Mouse (Mus musculus) CH12.LX (cell line): Measurements from ENCODE around the gene Pbx3. TPM values are rescaled to one million over a fixed set of nuclear protein-coding genes. Genes with fewer than 3 reads are reported as not detected.

Experiments used
- DNase-seq: peaks from one replicate; pipeline ENCODE4 v3.0.0-alpha.2; 2013; ENCODE audit errors: extremely low read depth
- H3K27ac ChIP-seq: 2 replicates; pipeline ENCODE4 v1.5.1; 2012; ENCODE audit warnings: low read depth, mild to moderate bottlenecking, control low read depth, moderate library complexity; ENCODE audit not compliant: insufficient read depth
- H3K27me3 ChIP-seq: replicated peaks from 2 replicates; pipeline ENCODE3; 2012; ENCODE audit warnings: inconsistent platforms
- H3K36me3 ChIP-seq, 2 experiments: replicated peaks in 1 of 2; 2 replicates each; pipeline versions ENCODE3 to v1.6.1; 2012; ENCODE audit warnings: inconsistent platforms in 1 of 2, low read length in 1 of 2, mild to moderate bottlenecking in 1 of 2, mixed read lengths in 1 of 2, moderate library complexity in 1 of 2; ENCODE audit not compliant: control insufficient read depth in 1 of 2, insufficient read depth in 1 of 2
- H3K4me1 ChIP-seq, 2 experiments: 2 replicates each; pipeline ENCODE4 v1.6.1; 2012; ENCODE audit warnings: inconsistent platforms in 1 of 2, moderate library complexity in 1 of 2; ENCODE audit not compliant: insufficient read depth in 2 of 2, control insufficient read depth in 1 of 2
- H3K4me2 ChIP-seq: 2 replicates; pipeline ENCODE4 v1.6.1; 2012; ENCODE audit warnings: low read depth, mild to moderate bottlenecking, control low read depth; ENCODE audit not compliant: poor library complexity, insufficient read depth, severe bottlenecking
- H3K4me3 ChIP-seq, 3 experiments: fragments of 150-350 bp in 1 of 3; sonication (generic) in 1 of 3; replicated peaks in 1 of 3; 2 replicates each; pipeline versions ENCODE3 to v1.5.1; 2011 to 2012; ENCODE audit warnings: low read depth in 2 of 3, low read length in 2 of 3, mild to moderate bottlenecking in 2 of 3, moderate library complexity in 2 of 3, control low read depth in 1 of 3, improper control_type of control experiment in 1 of 3, inconsistent platforms in 1 of 3, mixed read lengths in 1 of 3; ENCODE audit not compliant: poor library complexity in 1 of 3
- H3K79me2 ChIP-seq: replicated peaks from 2 replicates; pipeline ENCODE4 v1.6.1; 2012; ENCODE audit warnings: mild to moderate bottlenecking, moderate library complexity; ENCODE audit not compliant: control insufficient read depth, poor library complexity, insufficient read depth, severe bottlenecking; ENCODE audit errors: extremely low read depth
- H3K9ac ChIP-seq: 2 replicates; pipeline ENCODE4 v1.6.1; 2012; ENCODE audit warnings: low read depth, mild to moderate bottlenecking, control low read depth, moderate library complexity; ENCODE audit not compliant: insufficient read depth
- H3K9me3 ChIP-seq: replicated peaks from 2 replicates; pipeline ENCODE3; 2012; ENCODE audit warnings: low read length, inconsistent platforms, mixed read lengths
- BHLHE40 ChIP-seq: IDR thresholded peaks from 2 replicates; pipeline ENCODE4 v1.6.1; 2011; ENCODE audit warnings: mild to moderate bottlenecking, low read depth, low read length, improper control_type of control experiment
- CTCF ChIP-seq, 2 experiments: IDR thresholded peaks in 1 of 2; conservative IDR thresholded peaks in 1 of 2; 2 replicates each; pipeline ENCODE4 v1.5.1; 2011 to 2012; ENCODE audit warnings: low read depth in 2 of 2, low read length in 2 of 2, improper control_type of control experiment in 1 of 2, inconsistent platforms in 1 of 2, mild to moderate bottlenecking in 1 of 2, moderate library complexity in 1 of 2
- E2F4 ChIP-seq: IDR thresholded peaks from 2 replicates; pipeline ENCODE4 v1.6.1; 2011; ENCODE audit warnings: low read depth, low read length, improper control_type of control experiment; ENCODE audit not compliant: insufficient replicate concordance
- ELF1 ChIP-seq: IDR thresholded peaks from 2 replicates; pipeline ENCODE4 v1.6.1; 2014; ENCODE audit warnings: low read depth, mild to moderate bottlenecking, inconsistent platforms, low read length, improper control_type of control experiment
- EP300 ChIP-seq: IDR thresholded peaks from 2 replicates; pipeline ENCODE4 v1.6.1; 2011; ENCODE audit warnings: low read length, improper control_type of control experiment
- HCFC1 ChIP-seq: IDR thresholded peaks from 2 replicates; pipeline ENCODE4 v1.6.1; 2012; ENCODE audit warnings: low read depth, mild to moderate bottlenecking, inconsistent platforms, low read length, improper control_type of control experiment
- JUN ChIP-seq: IDR thresholded peaks from 2 replicates; pipeline ENCODE4 v1.6.1; 2011; ENCODE audit warnings: low read depth, mild to moderate bottlenecking, low read length, improper control_type of control experiment, moderate library complexity; ENCODE audit not compliant: insufficient read depth
- KAT2A ChIP-seq: IDR thresholded peaks from 2 replicates; pipeline ENCODE4 v1.6.1; 2012; ENCODE audit warnings: low read length, improper control_type of control experiment, inconsistent platforms; ENCODE audit not compliant: insufficient replicate concordance
- MAX ChIP-seq: IDR thresholded peaks from 2 replicates; pipeline ENCODE4 v1.6.1; 2011; ENCODE audit warnings: low read length, improper control_type of control experiment
- MAZ ChIP-seq: IDR thresholded peaks from 2 replicates; pipeline ENCODE4 v1.6.1; 2012; ENCODE audit warnings: low read depth, mild to moderate bottlenecking, inconsistent platforms, low read length, improper control_type of control experiment, moderate library complexity
- MEF2A ChIP-seq: IDR thresholded peaks from 2 replicates; pipeline ENCODE4 v1.6.1; 2014; ENCODE audit warnings: low read depth, mild to moderate bottlenecking, inconsistent platforms, low read length, improper control_type of control experiment, borderline replicate concordance
- NRF1 ChIP-seq: IDR thresholded peaks from 2 replicates; pipeline ENCODE4 v1.6.1; 2014; ENCODE audit warnings: low read depth, mild to moderate bottlenecking, inconsistent platforms, low read length, improper control_type of control experiment, moderate library complexity
- SMC3 ChIP-seq: IDR thresholded peaks from 2 replicates; pipeline ENCODE4 v1.6.1; 2011; ENCODE audit warnings: low read depth, low read length, improper control_type of control experiment
- USF1 ChIP-seq: IDR thresholded peaks from 2 replicates; pipeline ENCODE4 v1.6.1; 2014; ENCODE audit warnings: low read depth, mild to moderate bottlenecking, inconsistent platforms, low read length, improper control_type of control experiment
- ZC3H11A ChIP-seq: IDR thresholded peaks from 2 replicates; pipeline ENCODE4 v1.6.1; 2012; ENCODE audit warnings: low read depth, mild to moderate bottlenecking, inconsistent platforms, low read length, improper control_type of control experiment
- ZKSCAN1 ChIP-seq: IDR thresholded peaks from 2 replicates; pipeline ENCODE4 v1.6.1; 2012; ENCODE audit warnings: low read depth, inconsistent platforms, low read length, improper control_type of control experiment, borderline replicate concordance
- ZMIZ1 ChIP-seq: IDR thresholded peaks from 2 replicates; pipeline ENCODE4 v1.6.1; 2012; ENCODE audit warnings: low read depth, mild to moderate bottlenecking, inconsistent platforms, low read length, improper control_type of control experiment
- ZNF384 ChIP-seq: IDR thresholded peaks from 2 replicates; pipeline ENCODE4 v1.6.1; 2012; ENCODE audit warnings: low read depth, low read length, improper control_type of control experiment, inconsistent platforms
- dilution Hi-C: fragments of 300-500 bp; cut with MboI; formaldehyde crosslinking; loops from 2 replicates; pipeline ENCODE4 v1.14.3; 2020; ENCODE audit warnings: low sequenced_read_pairs; ENCODE audit not compliant: extremely low pct_unique_long_range_greater_than_20kb, extremely low pct_ligation_motif_present
- in situ Hi-C: fragments of 300-500 bp; cut with MboI; formaldehyde crosslinking; loops from 3 replicates; pipeline ENCODE4 v1.14.3; 2019; ENCODE audit warnings: low sequenced_read_pairs, low pct_ligation_motif_present, low pct_unique_long_range_greater_than_20kb, mixed read lengths
- polyA plus RNA-seq: library from polyadenylated mRNA; unstranded; fragments of >175 nt; gene quantifications from 2 replicates; pipeline ENCODE4 v1.2.1, GENCODE M21; 2012; ENCODE audit warnings: low read depth; ENCODE audit not compliant: insufficient read length
- total RNA-seq, 2 experiments: library from RNA; depleted of rRNA; stranded (reverse); fragments of 300-350 nt in 1 of 2; fragments of >200 nt in 1 of 2; gene quantifications; 2 replicates each; pipeline ENCODE4 v1.2.3; 2012 to 2014

Pbx3 gene
- total and polyA plus RNA-seq, 3 experiments, result 3.8 to 8.1 (median 5.9) TPM

DNA sequence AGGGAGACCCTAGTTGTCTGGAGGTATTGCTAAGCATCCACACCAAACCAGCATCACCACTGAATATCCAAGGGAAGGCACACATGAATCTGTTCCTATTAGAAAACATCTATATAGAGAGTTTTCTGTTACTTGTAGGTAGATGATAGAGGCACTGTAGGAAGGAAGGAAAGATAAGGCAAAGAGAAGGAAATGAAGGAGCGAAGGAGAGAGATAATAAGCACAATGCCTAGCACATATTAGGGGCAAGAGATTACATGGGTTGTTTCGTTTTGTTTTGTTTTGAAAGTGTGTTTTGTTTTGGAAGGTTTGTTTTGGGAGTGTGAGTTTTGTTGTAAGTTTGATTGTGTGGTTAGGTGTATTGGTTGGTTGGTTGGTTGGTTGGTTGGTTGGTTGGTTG is 6.0 kb upstream of the Pbx3 start:
- dilution Hi-C loops (no loop called here), in situ Hi-C loops (no loop called here)
- no peak for DNase-seq
- Histone ChIP-seq H3K36me3 (no peaks in the 10 kb centered on the region), H3K4me1 (no peaks in the 10 kb centered on the region), H3K4me3 (no peak overlapping the region), H3K27ac (no peak overlapping the region), H3K27me3 (peaks cover 7% of the 10 kb centered on the region), H3K9ac (no peak overlapping the region), H3K9me3 (no peaks in the 10 kb centered on the region), H3K4me2 (no peak overlapping the region), H3K79me2 (no peaks in the 10 kb centered on the region)
- TF ChIP-seq CTCF (conservative IDR thresholded peaks at IDR 0.05 in 1 of 2, IDR thresholded peaks at IDR 0.05 in 1 of 2; ENCODE audit: low read depth in 2 of 2, low read length in 2 of 2) (no peak), E2F4 (no peak), BHLHE40 (no peak), ZC3H11A (no peak), SMC3 (no peak), USF1 (no peak), ZNF384 (no peak), ELF1 (no peak), JUN (no peak), MAX (no peak), EP300 (no peak), MEF2A (no peak), HCFC1 (no peak), ZKSCAN1 (no peak), NRF1 (no peak), KAT2A (no peak), MAZ (no peak)

DNA sequence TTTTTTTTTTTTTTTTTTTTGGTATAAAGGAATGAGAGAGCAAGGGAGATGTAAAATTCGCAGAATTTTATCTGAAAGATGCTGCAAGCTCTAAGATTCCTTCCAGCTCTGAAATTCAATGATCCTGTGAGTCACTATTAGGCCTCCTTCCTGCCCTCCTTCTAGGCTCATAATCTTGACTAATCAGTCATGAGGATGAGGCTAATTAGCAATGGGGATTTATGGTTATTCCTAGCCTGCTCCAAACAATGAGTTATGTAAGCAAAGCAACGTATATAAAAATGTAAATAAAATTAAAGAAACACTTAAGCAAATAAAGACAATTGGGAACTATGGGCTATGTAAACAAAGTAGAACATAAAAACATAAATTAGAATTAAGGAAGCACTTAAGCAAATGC is 1.4 kb upstream of the Pbx3 start:
- no peak overlapping the region for H3K27ac ChIP-seq
- DNase-seq, result no peak
- H3K4me3 ChIP-seq, result no peak overlapping the region
- no peaks in the 10 kb centered on the region for H3K36me3 ChIP-seq
- in situ Hi-C loops, result no loop called here
- dilution Hi-C loops, result no loop called here
- H3K4me2 ChIP-seq, result no peak overlapping the region
- H3K4me1 ChIP-seq, result peaks cover 5 to 10% of the 10 kb centered on the region in 2 experiments
- H3K27me3 ChIP-seq, result peaks cover 15% of the 10 kb centered on the region
- no peaks in the 10 kb centered on the region for H3K9me3 ChIP-seq
- no peaks in the 10 kb centered on the region for H3K79me2 ChIP-seq
- TF ChIP-seq ZMIZ1 (no peak), EP300 (no peak)
- no peak overlapping the region for H3K9ac ChIP-seq
